Mouse (Mus musculus): ENCODE measurements around the gene Ptgir. TPM values are rescaled to one million over a fixed set of nuclear protein-coding genes. Genes with fewer than 3 reads are reported as not detected.

The Ptgir gene
- total RNA-seq, 2 experiments from 2014 or later: 0.17 TPM; not detected in 1

DNA sequence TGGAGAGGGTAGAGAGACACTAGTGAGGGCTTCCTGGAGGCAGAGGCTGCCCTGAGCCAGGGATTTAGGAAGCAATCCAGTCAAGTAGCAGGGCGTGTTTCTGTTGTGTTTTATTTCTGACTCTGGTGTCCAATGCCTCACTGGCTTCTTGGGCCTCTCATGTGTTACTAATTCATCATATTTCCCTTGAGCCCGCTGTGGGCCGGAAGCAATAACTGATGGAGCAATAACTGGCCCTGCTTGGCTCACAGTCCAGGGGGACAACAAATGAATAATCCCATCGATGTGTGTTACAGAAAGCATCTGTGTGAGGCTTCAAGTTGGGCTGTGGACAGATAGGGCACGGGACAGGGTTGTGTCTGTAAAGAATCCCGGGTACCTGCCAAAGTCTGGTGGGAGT is 6.1 kb downstream of the Ptgir start:
- intact Hi-C loops (cut with DNase I): loop anchor here (10.0 kb wide), 1 partner anchor 58 kb away; no protein-coding TSS in a partner anchor
- DNase-seq (ENCODE audit: extremely low spot score in 1 of 2, low spot score in 2 of 2): peak in 1 of 2 experiments; percentile 13

DNA sequence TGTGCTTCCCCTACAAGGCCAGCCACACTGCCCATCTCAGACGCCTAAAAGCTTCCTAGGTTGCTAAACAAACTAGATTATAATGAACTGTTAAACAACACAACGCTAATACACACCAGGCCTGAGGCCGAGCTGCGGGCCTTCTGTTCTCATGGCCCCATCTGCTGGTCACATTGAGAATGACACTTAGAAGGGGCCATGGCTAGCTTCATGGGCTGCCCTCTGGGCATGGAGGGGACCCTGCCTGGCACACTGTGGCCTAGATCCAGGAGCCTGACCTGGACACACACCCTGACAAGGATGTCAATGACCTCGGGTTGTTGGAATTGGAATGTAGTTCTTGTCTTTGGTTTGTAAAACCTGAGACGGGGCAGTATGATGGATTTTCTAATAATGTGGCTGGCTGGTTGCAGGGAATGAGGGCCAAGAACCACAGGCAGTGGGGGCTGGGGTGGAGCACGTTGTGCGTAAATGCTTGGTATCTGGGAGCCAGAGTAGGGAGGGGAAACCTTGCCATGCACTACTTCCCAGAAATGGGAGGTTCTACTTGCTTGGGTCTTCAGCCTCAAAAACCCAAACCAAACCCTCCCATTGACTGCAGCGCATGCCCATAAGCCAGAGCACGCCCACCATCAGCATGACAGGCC is 7.6 kb downstream of the Ptgir start:
- intact Hi-C loops (cut with DNase I): loop anchor here (10.0 kb wide), 1 partner anchor 59 kb away; no protein-coding TSS in a partner anchor
- peak; percentile 59 to 80 for DNase-seq (ENCODE audit: extremely low spot score in 1 of 2, low spot score in 2 of 2)

- no peak for DNase-seq (ENCODE audit: extremely low spot score in 1 of 2, low spot score in 2 of 2)
These were observed 8.4 kb downstream of the Ptgir start for GRCm38 (mm10) chr7:16914453-16915343.

DNA sequence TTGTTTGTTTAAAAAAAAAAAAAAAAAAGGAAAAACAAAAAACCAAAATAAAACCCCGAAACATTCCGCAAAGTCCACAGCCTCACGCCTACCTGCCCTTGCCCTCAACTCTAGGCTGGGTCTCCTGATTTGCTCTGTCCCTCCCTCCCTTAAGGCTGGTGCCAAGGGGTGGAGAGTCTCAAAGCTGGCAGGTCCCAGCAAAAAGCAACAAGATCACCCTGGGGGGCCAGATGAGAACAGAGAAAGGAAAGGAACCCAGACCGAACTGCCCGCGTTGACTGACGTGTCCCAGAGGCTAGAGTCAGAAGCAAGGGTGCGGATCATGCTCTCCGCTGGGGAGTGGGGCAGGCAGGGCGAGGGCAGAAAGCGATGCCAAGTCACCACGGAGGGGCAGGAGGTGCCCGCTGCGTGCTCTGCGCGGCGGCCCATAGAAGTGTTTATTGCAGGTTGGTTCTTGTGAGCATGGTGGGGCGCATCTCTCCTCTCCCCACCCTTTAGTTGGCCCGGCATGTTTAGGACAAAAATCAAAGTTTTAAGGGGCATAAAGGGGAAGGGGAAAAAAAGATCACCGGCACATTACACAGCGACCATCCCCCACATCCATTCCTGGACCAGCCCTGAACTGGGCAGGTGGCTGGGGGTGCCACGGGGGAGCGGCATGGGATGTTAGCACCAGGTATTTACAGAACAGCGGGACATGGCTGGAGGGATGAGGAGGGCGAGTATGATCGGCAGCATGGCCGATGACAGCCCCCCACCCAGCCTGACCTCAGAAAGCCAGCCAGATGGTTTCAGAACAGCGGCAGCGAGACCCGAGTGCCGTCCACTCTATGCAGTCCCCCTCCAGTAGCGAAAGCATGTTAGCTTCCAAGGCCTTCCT is 9.4 kb downstream of the Ptgir start:
- intact Hi-C loops (cut with DNase I): loop anchor here (10.0 kb wide), 1 partner anchor 61 kb away; no protein-coding TSS in a partner anchor
- no peak for DNase-seq (ENCODE audit: extremely low spot score in 1 of 2, low spot score in 2 of 2)

More at GRCm38 (mm10) chr7:16914453-16915343, 8.4 kb downstream of the Ptgir start:
- intact Hi-C loops (cut with DNase I): loop anchor here (10.0 kb wide), 1 partner anchor 60 kb away; no protein-coding TSS in a partner anchor

DNA sequence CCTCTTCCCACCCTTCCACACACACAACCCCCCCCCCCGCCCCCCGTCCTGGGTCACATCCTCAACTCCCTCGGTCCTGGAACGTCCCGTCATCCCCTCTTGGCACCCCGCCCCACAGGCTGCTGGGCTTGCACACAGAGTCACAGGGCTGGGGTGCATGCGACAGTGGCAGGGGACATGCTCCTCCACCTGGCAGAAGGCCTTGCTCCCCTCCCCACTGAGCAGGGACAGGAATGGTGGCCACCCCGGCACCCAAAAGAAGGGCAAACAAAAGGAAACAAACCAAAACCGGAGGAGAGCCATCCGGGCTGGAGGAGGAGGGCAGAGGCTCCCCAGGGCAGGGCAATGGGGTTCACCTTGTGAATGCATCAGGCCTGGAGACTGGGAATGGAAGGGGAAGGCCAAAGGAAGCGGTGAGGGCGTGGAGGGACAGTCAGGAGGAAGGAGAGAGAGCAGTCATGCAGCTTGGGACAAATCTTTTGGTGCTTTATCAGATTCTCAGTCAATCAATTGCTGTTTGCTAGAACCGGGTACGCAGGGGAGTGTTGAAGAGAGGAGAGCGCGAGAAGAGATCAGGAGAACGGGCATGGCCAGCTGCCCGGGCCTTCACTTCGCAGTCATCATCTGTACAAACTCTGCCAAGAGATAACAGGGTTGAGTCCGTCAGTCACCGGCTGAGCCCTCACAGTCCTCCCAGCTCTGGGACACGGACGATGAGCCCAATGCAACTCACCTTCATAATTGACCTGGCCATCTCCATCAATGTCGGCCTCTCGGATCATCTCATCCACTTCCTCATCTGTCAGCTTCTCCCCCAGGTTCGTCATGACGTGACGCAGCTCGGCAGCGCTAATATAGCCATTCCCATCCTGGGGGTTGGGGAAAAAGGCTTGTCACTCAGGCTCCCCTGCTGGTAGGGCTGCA is 10.3 kb downstream of the Ptgir start:
- intact Hi-C loops (cut with DNase I): loop anchor here (10.0 kb wide), 1 partner anchor 62 kb away; no protein-coding TSS in a partner anchor
- DNase-seq (ENCODE audit: extremely low spot score in 1 of 2, low spot score in 2 of 2): peak in 1 of 2 experiments; percentile 75

GRCm38 (mm10) chr7:16917447-16917846 is 11.2 kb downstream of the Ptgir start:
- intact Hi-C loops (cut with DNase I): loop anchor here (10.0 kb wide), 1 partner anchor 63 kb away; no protein-coding TSS in a partner anchor
- no peak for DNase-seq (ENCODE audit: extremely low spot score in 1 of 2, low spot score in 2 of 2)

DNA sequence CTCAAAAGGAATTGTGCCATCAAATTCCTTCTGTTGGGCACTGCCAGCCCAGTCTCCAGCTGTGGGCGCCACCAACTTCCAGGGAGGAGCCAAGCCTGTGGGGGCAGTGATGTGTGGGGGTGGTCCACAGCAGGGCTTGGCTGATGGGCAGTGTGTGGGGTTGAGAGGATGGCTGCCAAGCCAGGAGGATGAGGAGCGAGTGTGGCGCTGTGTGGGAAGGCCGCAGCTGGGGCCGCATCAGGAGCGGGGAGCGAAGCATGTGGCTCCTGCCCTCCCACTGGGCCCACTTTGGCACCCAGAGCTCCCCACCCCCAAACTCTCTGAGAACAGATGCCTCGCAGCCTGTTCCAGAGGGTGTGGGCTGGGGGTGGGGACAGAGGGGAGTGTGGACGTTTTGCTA is 11.7 kb downstream of the Ptgir start:
- intact Hi-C loops (cut with DNase I): loop anchor here (10.0 kb wide), 1 partner anchor 63 kb away; no protein-coding TSS in a partner anchor
- DNase-seq (ENCODE audit: extremely low spot score in 1 of 2, low spot score in 2 of 2): peak in 1 of 2 experiments; percentile 77

GRCm38 (mm10) chr7:16918670-16919069 is 12.4 kb downstream of the Ptgir start:
- DNase-seq (ENCODE audit: extremely low spot score in 1 of 2, low spot score in 2 of 2): no peak
- intact Hi-C loops (cut with DNase I): loop anchor here (10.0 kb wide), 1 partner anchor 64 kb away; no protein-coding TSS in a partner anchor

DNA sequence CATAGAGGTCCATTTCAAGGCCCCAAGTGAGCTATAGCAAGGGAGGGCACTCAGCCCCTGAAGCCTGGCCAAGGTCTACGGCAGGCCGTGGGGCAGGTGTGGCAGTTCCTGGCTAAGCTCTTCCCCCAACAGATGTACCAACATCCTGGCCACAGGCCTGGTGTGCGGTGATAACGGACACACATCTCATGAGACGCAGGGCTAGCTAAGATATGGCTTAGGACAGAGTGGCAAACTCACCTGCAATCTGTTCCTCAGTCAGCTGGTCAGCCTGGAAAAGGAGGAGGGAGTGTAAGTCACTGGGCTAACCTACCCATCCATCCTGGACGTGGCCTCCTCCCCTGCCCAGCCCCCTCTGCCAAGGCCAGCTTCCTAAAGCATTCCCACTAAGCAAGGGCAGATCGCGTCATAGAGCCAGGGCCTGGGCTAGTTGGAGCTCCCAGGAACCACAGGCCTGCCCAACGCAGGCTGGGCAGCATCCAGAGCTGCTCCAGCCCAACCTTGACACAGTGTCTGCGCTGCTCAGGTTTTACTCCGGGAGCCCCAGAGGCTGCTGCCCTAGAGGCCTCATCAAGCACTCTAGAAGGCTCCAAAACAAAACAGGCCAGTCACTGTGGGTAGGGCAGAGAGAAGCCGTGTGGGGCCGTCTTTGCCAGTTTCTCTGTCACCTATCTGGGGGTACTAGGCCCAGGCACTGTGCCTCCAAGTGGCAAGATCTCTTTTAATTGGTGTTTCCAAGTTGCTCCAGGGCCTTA is 13.3 kb downstream of the Ptgir start:
- no peak for DNase-seq (ENCODE audit: extremely low spot score in 1 of 2, low spot score in 2 of 2)
- intact Hi-C loops (cut with DNase I): loop anchor here (10.0 kb wide), 1 partner anchor 65 kb away; no protein-coding TSS in a partner anchor

- DNase-seq (ENCODE audit: extremely low spot score in 1 of 2, low spot score in 2 of 2): no peak
- intact Hi-C loops (cut with DNase I): no loop called here
These were observed 13.9 kb downstream of the Ptgir start for GRCm38 (mm10) chr7:16920150-16920579.

- intact Hi-C loops (cut with DNase I): no loop called here
- peak in 1 of 2 experiments; percentile 69 for DNase-seq (ENCODE audit: extremely low spot score in 1 of 2, low spot score in 2 of 2)
These were observed 14.8 kb downstream of the Ptgir start for GRCm38 (mm10) chr7:16920818-16921791.

DNA sequence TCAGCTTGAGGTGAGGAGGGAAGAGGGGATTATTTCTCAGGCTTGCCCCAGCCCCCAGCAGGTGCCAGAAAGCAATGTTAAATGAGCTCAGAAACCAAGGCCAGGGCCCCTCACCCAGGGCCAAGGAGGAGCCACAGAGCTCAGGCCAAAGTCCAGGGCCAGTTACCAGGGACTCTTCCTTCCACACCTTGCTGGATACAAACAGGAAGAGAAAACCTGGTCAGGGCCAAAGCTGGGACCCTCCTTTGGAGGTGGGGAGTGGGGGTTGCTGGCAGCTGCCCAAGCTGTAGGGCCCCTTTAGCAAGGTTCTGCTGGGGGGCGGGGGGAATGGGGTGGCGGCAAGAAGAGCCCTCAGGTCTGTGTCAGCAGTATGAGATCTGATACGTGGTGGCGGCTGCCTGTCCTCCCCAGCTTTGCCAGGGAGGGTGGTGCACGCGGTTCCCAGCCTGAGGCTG is 15.6 kb downstream of the Ptgir start:
- DNase-seq (ENCODE audit: extremely low spot score in 1 of 2, low spot score in 2 of 2): no peak
- intact Hi-C loops (cut with DNase I): no loop called here

- peak in 1 of 2 experiments; percentile 68 for DNase-seq (ENCODE audit: extremely low spot score in 1 of 2, low spot score in 2 of 2)
- intact Hi-C loops (cut with DNase I): no loop called here
These were observed 16.2 kb downstream of the Ptgir start for GRCm38 (mm10) chr7:16922360-16922973.

GRCm38 (mm10) chr7:16923283-16924036 is 17.2 kb downstream of the Ptgir start:
- DNase-seq (ENCODE audit: extremely low spot score in 1 of 2, low spot score in 2 of 2): peak in 1 of 2 experiments; percentile 74
- intact Hi-C loops (cut with DNase I): no loop called here
